Mouse (Mus musculus) kidney, embryonic 14.5 days (tissue): Measurements from ENCODE around the gene Sgpp1. TPM values are rescaled to one million over a fixed set of nuclear protein-coding genes. Genes with fewer than 3 reads are reported as not detected.

ENCODE experiments used
- ATAC-seq: fragments of 200-750 bp; cut with Nextera tagmentation; 2 replicates; pipeline ENCODE4 v1.8.0; 2017; ENCODE audit warnings: moderate number of reproducible peaks, mild to moderate bottlenecking, moderate TSS enrichment, moderate library complexity; ENCODE audit not compliant: low FRiP score, low TSS enrichment
- H3K27ac ChIP-seq: fragments of 300-500 bp; sonication (generic); 2 replicates; pipeline ENCODE4 v1.5.1; 2014; ENCODE audit warnings: low read depth, mild to moderate bottlenecking, low read length, moderate library complexity, mixed read lengths
- H3K27me3 ChIP-seq: fragments of 300-500 bp; sonication (generic); 2 replicates; pipeline ENCODE4 v1.6.1; 2014; ENCODE audit warnings: mild to moderate bottlenecking, low read length; ENCODE audit not compliant: control insufficient read depth, insufficient read depth
- H3K36me3 ChIP-seq: fragments of 300-500 bp; sonication (generic); 2 replicates; pipeline ENCODE4 v1.6.1; 2014; ENCODE audit warnings: low read length, mixed read lengths; ENCODE audit not compliant: control insufficient read depth, insufficient read depth
- H3K4me1 ChIP-seq: fragments of 300-500 bp; sonication (generic); 2 replicates; pipeline ENCODE4 v1.6.1; 2014; ENCODE audit warnings: low read length, mixed read lengths; ENCODE audit not compliant: control insufficient read depth, insufficient read depth
- H3K4me2 ChIP-seq: fragments of 300-500 bp; sonication (generic); replicated peaks from 2 replicates; pipeline ENCODE4 v1.6.1; 2014; ENCODE audit warnings: low read depth, mild to moderate bottlenecking, low read length
- H3K4me3 ChIP-seq: fragments of 300-500 bp; sonication (generic); 2 replicates; pipeline ENCODE4 v1.5.1; 2014; ENCODE audit warnings: mild to moderate bottlenecking, low read length
- H3K9ac ChIP-seq: fragments of 300-500 bp; sonication (generic); 2 replicates; pipeline ENCODE4 v1.6.1; 2014; ENCODE audit warnings: low read depth, mild to moderate bottlenecking, low read length, moderate library complexity
- H3K9me3 ChIP-seq: fragments of 300-500 bp; sonication (generic); 2 replicates; pipeline ENCODE4 v1.6.1; 2016; ENCODE audit warnings: low read length; ENCODE audit not compliant: control insufficient read depth
- WGBS: fragments of 180-500 bp; shearing (Covaris S2); extraction: QIAGEN DNeasy Blood & Tissue Kit; methylation state at CpG from one replicate; pipeline ENCODE4 v1.1.7; 2014; 5-methylcytosine and 5-hydroxymethylcytosine counted together
- polyA plus RNA-seq: library from polyadenylated mRNA; unstranded; fragments of >200 nt; fragmentation: Nextera tagmentation; extraction: Ambion mirVana; gene quantifications from 2 replicates; pipeline ENCODE4 v1.2.1, GENCODE M21; 2014

The Sgpp1 gene
- polyA plus RNA-seq, 1 experiment from 2014 or later = 14.5 TPM

GRCm38 (mm10) chr12:75739611-75740010 is 4.1 kb upstream of the Sgpp1 start:
- H3K27me3 ChIP-seq = no peaks in the 10 kb centered on the region
- no peak overlapping the region for H3K4me2 ChIP-seq
- 46% methylated on average over 2 of the region's 2 CpGs for WGBS
- H3K36me3 ChIP-seq = no peaks in the 10 kb centered on the region
- no peak overlapping the region for H3K4me3 ChIP-seq
- H3K9me3 ChIP-seq = no peaks in the 10 kb centered on the region
- no peak overlapping the region for H3K9ac ChIP-seq
- no peak for ATAC-seq
- no peak overlapping the region for H3K27ac ChIP-seq
- H3K4me1 ChIP-seq = no peaks in the 10 kb centered on the region

GRCm38 (mm10) chr12:75736296-75736695 is 767 bp upstream of the Sgpp1 start:
- no peaks in the 10 kb centered on the region for H3K9me3 ChIP-seq
- no peaks in the 10 kb centered on the region for H3K27me3 ChIP-seq
- H3K4me1 ChIP-seq = no peaks in the 10 kb centered on the region; the same call in 1 of the 2 replicates
- no peak overlapping the region for H3K4me3 ChIP-seq
- 68% methylated on average over 4 of the region's 4 CpGs for WGBS
- no peak overlapping the region for H3K4me2 ChIP-seq
- no peak overlapping the region for H3K27ac ChIP-seq
- no peak for ATAC-seq
- no peak overlapping the region for H3K9ac ChIP-seq
- H3K36me3 ChIP-seq = no peaks in the 10 kb centered on the region

GRCm38 (mm10) chr12:75734891-75735245 is 661 bp downstream of the Sgpp1 start:
- Histone ChIP-seq H3K4me3 (peak overlapping the region; percentile 71), H3K27ac (no peak overlapping the region; the same call in 1 of the 2 replicates), H3K9me3 (no peaks in the 10 kb centered on the region), H3K4me1 (no peaks in the 10 kb centered on the region; the same call in 1 of the 2 replicates), H3K36me3 (no peaks in the 10 kb centered on the region), H3K4me2 (peak overlapping the region; percentile 91), H3K27me3 (no peaks in the 10 kb centered on the region), H3K9ac (peak overlapping the region; percentile 80)
- no peak; the same call in 1 of the 2 replicates for ATAC-seq
- 2% methylated on average over 17 of the region's 17 CpGs for WGBS

DNA sequence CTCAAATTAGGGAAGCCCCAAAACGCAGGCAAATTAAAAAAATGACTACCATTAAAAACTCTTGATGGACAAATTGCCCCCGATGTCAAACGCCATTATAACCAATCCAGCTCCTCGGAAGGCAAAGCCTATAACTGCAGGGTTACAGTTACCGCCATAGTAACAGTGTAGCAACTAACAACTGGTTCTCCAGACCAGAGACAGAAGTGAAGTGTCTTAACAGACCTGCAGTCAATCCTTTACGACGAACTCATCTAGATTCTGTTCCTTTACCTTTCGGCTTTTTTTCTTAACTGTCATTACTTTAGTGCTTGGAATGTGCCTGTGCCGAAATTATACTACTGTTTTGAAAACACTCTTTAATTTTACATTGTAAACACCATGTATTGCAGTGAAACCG is 1.4 kb downstream of the Sgpp1 start:
- Histone ChIP-seq H3K36me3 (no peaks in the 10 kb centered on the region), H3K27ac (no peak overlapping the region), H3K9me3 (no peaks in the 10 kb centered on the region), H3K4me1 (no peaks in the 10 kb centered on the region; the same call in 1 of the 2 replicates), H3K9ac (peak overlapping the region; percentile 80; the same call in 1 of the 2 replicates), H3K4me2 (peak overlapping the region; percentile 91), H3K27me3 (no peaks in the 10 kb centered on the region), H3K4me3 (peak overlapping the region; percentile 71)
- ATAC-seq = no peak
- WGBS = 15% methylated on average over 10 of the region's 10 CpGs

- no peaks in the 10 kb centered on the region for H3K36me3 ChIP-seq
- no peaks in the 10 kb centered on the region for H3K9me3 ChIP-seq
- H3K27ac ChIP-seq = no peak overlapping the region
- H3K9ac ChIP-seq = no peak overlapping the region
- no peaks in the 10 kb centered on the region for H3K27me3 ChIP-seq
- no peaks in the 10 kb centered on the region; the same call in 1 of the 2 replicates for H3K4me1 ChIP-seq
- no peak for ATAC-seq
- 39% methylated on average over 7 of the region's 7 CpGs for WGBS
- peak overlapping the region; percentile 91 for H3K4me2 ChIP-seq
- H3K4me3 ChIP-seq = peak overlapping the region; percentile 71
Observed at GRCm38 (mm10) chr12:75733331-75734070, 2.0 kb downstream of the Sgpp1 start.

- H3K27ac ChIP-seq = no peak overlapping the region
- H3K4me3 ChIP-seq = no peak overlapping the region
- no peaks in the 10 kb centered on the region for H3K36me3 ChIP-seq
- WGBS = 70% methylated on average over 6 of the region's 6 CpGs
- H3K9me3 ChIP-seq = no peaks in the 10 kb centered on the region
- H3K4me2 ChIP-seq = no peak overlapping the region
- H3K4me1 ChIP-seq = no peaks in the 10 kb centered on the region; the same call in 1 of the 2 replicates
- no peaks in the 10 kb centered on the region for H3K27me3 ChIP-seq
- ATAC-seq = no peak
- H3K9ac ChIP-seq = no peak overlapping the region
Observed at GRCm38 (mm10) chr12:75731927-75732443, 3.5 kb downstream of the Sgpp1 start.

DNA sequence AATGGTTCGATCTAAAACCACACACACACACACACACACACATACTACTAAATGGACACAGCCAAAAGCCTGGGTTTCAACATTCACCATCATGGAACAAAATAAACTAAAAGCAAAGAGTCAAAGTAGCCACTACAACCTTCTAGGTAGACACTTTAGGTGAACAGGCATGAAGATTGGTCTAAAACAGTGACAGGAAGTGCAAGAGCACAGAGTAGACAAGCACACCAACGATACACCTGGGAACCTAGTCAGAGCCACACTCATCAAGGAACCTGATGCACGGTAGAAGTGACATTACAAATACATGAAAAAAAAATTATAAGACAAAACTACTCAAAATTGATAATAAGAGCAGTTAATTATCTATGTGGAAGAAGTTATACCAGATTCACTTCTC is 4.0 kb downstream of the Sgpp1 start:
- H3K4me1 ChIP-seq = no peaks in the 10 kb centered on the region; the same call in 1 of the 2 replicates
- no peaks in the 10 kb centered on the region for H3K9me3 ChIP-seq
- 95% methylated on average over 3 of the region's 3 CpGs for WGBS
- ATAC-seq = no peak
- no peaks in the 10 kb centered on the region for H3K27me3 ChIP-seq
- no peak overlapping the region for H3K27ac ChIP-seq
- H3K4me3 ChIP-seq = no peak overlapping the region
- H3K4me2 ChIP-seq = no peak overlapping the region
- no peaks in the 10 kb centered on the region for H3K36me3 ChIP-seq
- no peak overlapping the region for H3K9ac ChIP-seq

DNA sequence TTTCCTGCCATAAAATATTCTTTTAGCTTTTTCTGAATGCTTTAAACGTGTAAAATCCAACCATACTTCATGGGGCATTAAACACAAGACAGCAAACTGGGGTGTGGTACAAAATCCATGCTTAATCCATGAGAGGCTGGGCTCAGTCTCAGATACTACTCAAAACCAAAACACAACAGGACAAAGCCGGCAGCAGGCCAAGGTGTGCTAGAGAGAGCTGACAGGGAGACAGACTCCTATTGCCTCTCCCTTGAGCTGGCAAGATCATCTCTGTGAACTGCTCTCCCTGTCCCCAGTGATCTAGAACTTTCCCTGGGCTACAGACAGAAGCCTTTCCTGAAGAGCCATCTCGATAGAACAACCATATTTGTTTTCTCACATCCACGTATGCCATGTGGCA is 5.1 kb downstream of the Sgpp1 start:
- H3K27ac ChIP-seq = no peak overlapping the region
- H3K4me1 ChIP-seq = no peaks in the 10 kb centered on the region; the same call in 1 of the 2 replicates
- no peaks in the 10 kb centered on the region for H3K9me3 ChIP-seq
- WGBS = 75% methylated on average over 4 of the region's 4 CpGs
- no peaks in the 10 kb centered on the region for H3K27me3 ChIP-seq
- H3K4me3 ChIP-seq = no peak overlapping the region
- H3K4me2 ChIP-seq = no peak overlapping the region
- H3K36me3 ChIP-seq = no peaks in the 10 kb centered on the region
- no peak for ATAC-seq
- H3K9ac ChIP-seq = no peak overlapping the region

- H3K4me3 ChIP-seq = no peak overlapping the region
- H3K27ac ChIP-seq = no peak overlapping the region
- no peaks in the 10 kb centered on the region; the same call in 1 of the 2 replicates for H3K4me1 ChIP-seq
- H3K36me3 ChIP-seq = no peaks in the 10 kb centered on the region
- H3K9ac ChIP-seq = no peak overlapping the region
- no peak overlapping the region for H3K4me2 ChIP-seq
- no peaks in the 10 kb centered on the region for H3K27me3 ChIP-seq
- 49% methylated on average over 1 of the region's 1 CpGs for WGBS
- H3K9me3 ChIP-seq = no peaks in the 10 kb centered on the region
- ATAC-seq = no peak
Observed at GRCm38 (mm10) chr12:75729876-75730275, 5.7 kb downstream of the Sgpp1 start.
